Mouse (Mus musculus): ENCODE measurements at regions not wholly inside any gene's neighbourhood (a gene's known extent, or its start where the extent isn't known, plus 50 kb on each side); places are given as distances from the start of the nearest gene placed in this dataset.
A peak's percentile ranks its signal among the peaks of the same experiment; 100 is the strongest.

GRCm38 (mm10) chr10:9227361-9227760, 341.5 kb upstream of the Sash1 start:
- intact Hi-C loops (cut with DNase I) = no loop called here
- no peak for DNase-seq (ENCODE audit: low spot score in 2 of 2)

- peak in 1 of 2 experiments; percentile 47 for DNase-seq (ENCODE audit: low spot score in 2 of 2)
- intact Hi-C loops (cut with DNase I) = no loop called here
Observed at GRCm38 (mm10) chr10:9210646-9211045, 324.8 kb upstream of the Sash1 start.

GRCm38 (mm10) chr10:9204096-9204495, 318.2 kb upstream of the Sash1 start:
- peak; percentile 57 to 89 for DNase-seq (ENCODE audit: low spot score in 2 of 2)
- intact Hi-C loops (cut with DNase I) = no loop called here

GRCm38 (mm10) chr10:9203323-9203722, 317.5 kb upstream of the Sash1 start:
- intact Hi-C loops (cut with DNase I) = loop anchor here (1.0 kb wide), 1 partner anchor 90 kb away; no protein-coding TSS in a partner anchor
- DNase-seq (ENCODE audit: low spot score in 2 of 2) = peak in 1 of 2 experiments; percentile 73

- intact Hi-C loops (cut with DNase I) = loop anchor here (1.0 kb wide), 1 partner anchor 90 kb away; no protein-coding TSS in a partner anchor
- DNase-seq (ENCODE audit: low spot score in 2 of 2) = peak in 1 of 2 experiments; percentile 44
Observed at GRCm38 (mm10) chr10:9202922-9203321, 317.1 kb upstream of the Sash1 start.

- intact Hi-C loops (cut with DNase I) = no loop called here
- DNase-seq (ENCODE audit: low spot score in 2 of 2) = no peak
Observed at GRCm38 (mm10) chr10:9174997-9175396, 289.1 kb upstream of the Sash1 start.

GRCm38 (mm10) chr10:9173509-9173908, 287.6 kb upstream of the Sash1 start:
- intact Hi-C loops (cut with DNase I) = no loop called here

GRCm38 (mm10) chr10:9168725-9169124, 282.9 kb upstream of the Sash1 start:
- no peak for DNase-seq (ENCODE audit: low spot score in 2 of 2)
- intact Hi-C loops (cut with DNase I) = no loop called here

More at GRCm38 (mm10) chr10:9173509-9173908, 287.6 kb upstream of the Sash1 start:
- no peak for DNase-seq (ENCODE audit: low spot score in 2 of 2)

GRCm38 (mm10) chr10:9166017-9166416, 280.1 kb upstream of the Sash1 start:
- intact Hi-C loops (cut with DNase I) = no loop called here

GRCm38 (mm10) chr10:9165598-9165997, 279.7 kb upstream of the Sash1 start:
- DNase-seq (ENCODE audit: low spot score in 2 of 2) = peak; percentile 10 to 19
- intact Hi-C loops (cut with DNase I) = no loop called here

More at GRCm38 (mm10) chr10:9166017-9166416, 280.1 kb upstream of the Sash1 start:
- peak in 1 of 2 experiments; percentile 12 for DNase-seq (ENCODE audit: low spot score in 2 of 2)

GRCm38 (mm10) chr10:9164333-9164732, 278.5 kb upstream of the Sash1 start:
- DNase-seq (ENCODE audit: low spot score in 2 of 2) = no peak
- intact Hi-C loops (cut with DNase I) = no loop called here

- intact Hi-C loops (cut with DNase I) = no loop called here
- no peak for DNase-seq (ENCODE audit: low spot score in 2 of 2)
Observed at GRCm38 (mm10) chr10:9161597-9161996, 275.7 kb upstream of the Sash1 start.

GRCm38 (mm10) chr10:9157299-9158215, 271.7 kb upstream of the Sash1 start:
- intact Hi-C loops (cut with DNase I) = no loop called here
- no peak for DNase-seq (ENCODE audit: low spot score in 2 of 2)

GRCm38 (mm10) chr10:9136099-9136498, 250.2 kb upstream of the Sash1 start:
- intact Hi-C loops (cut with DNase I) = no loop called here
- no peak for DNase-seq (ENCODE audit: low spot score in 2 of 2)

- intact Hi-C loops (cut with DNase I) = no loop called here
- no peak for DNase-seq (ENCODE audit: low spot score in 2 of 2)
Observed at GRCm38 (mm10) chr10:9134293-9135021, 248.6 kb upstream of the Sash1 start.

GRCm38 (mm10) chr10:9130061-9130460, 244.2 kb upstream of the Sash1 start:
- intact Hi-C loops (cut with DNase I) = no loop called here
- no peak for DNase-seq (ENCODE audit: low spot score in 2 of 2)

GRCm38 (mm10) chr10:9119249-9119648, 233.4 kb upstream of the Sash1 start:
- intact Hi-C loops (cut with DNase I) = no loop called here
- no peak for DNase-seq (ENCODE audit: low spot score in 2 of 2)

- DNase-seq (ENCODE audit: low spot score in 2 of 2) = no peak
- intact Hi-C loops (cut with DNase I) = no loop called here
Observed at GRCm38 (mm10) chr10:9117648-9118551, 232.0 kb upstream of the Sash1 start.

- DNase-seq (ENCODE audit: low spot score in 2 of 2) = no peak
- intact Hi-C loops (cut with DNase I) = no loop called here
Observed at GRCm38 (mm10) chr10:9117134-9117533, 231.3 kb upstream of the Sash1 start.
